Mouse (Mus musculus) heart, postnatal 10 days (tissue): ENCODE measurements at regions not wholly inside any gene's neighbourhood (a gene's known extent, or its start where the extent isn't known, plus 50 kb on each side); places are given as distances from the start of the nearest gene placed in this dataset.

Experiments
- DNase-seq, 2 experiments: peaks; one replicate each; pipeline ENCODE4 v3.0.0; 2021
- intact Hi-C: fragments of 180-260 bp; cut with DNase I; formaldehyde crosslinking; loops from one replicate; pipeline ENCODE4 v1.15.1; 2025

DNA sequence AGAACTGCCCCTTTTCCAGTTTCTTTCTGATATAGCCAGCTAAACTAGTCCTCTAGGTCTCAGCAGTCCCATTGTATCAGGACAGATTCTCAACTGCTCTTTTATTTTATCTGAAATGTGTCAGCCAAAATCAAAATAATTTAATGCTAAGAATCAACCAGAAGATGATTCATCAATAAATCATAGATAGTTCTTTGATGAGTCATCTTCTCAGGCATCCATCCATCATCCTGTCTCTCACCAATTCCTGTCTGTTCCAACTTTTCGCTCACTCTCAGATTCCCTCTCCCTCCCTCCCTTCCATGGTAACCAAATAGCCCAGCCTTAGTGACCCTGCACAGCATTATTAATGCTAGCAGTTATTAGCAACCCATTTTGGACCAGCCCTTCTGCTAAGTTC is 134.0 kb upstream of the Slc24a5 start:
- no peak for DNase-seq
- intact Hi-C loops: no loop called here

DNA sequence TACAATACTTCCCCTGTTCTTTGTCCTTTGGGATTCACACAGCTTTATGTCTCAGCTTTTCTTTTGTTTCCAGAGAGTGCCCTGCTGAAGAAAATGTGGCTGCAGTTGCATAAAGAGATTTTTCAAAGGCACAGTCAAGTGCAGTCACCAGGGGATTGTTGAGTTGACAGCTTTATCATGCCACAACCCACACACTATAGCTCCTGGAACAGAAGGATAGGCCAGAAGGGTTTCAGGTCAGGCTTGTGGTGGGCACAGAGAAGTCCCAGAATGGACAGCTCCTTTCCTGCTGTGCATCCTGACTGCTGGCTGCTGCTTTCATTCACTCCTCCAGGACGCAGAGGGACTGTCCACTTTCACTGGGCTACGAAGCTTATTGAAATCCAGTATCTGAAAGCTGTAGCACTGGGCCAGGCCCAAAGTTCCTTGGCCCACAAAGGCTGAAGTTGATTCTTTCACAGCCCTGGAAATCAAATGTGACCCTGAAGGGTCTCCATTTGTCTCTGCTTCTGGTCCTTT is 119.6 kb upstream of the Slc24a5 start:
- no peak for DNase-seq
- intact Hi-C loops: no loop called here

DNA sequence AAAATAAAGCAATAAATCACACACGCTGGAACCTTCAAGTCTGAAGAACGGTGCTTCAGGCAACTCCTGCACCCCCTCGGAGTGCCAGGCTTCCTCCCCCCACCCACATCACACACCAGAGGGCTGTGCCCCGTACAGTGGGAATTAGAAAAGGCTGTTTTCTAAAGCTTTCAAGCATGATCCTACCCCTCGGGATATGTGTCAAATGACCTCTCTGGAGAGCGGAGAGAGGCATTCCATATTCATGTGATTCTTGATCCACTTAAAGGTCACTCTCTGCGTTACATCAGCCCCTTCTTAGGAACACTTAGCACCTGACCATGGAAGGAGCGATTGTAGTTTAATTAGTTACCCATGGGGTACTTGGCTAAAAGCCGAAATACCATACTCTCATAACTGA is 119.1 kb upstream of the Slc24a5 start:
- peak in 1 of 2 experiments; percentile 1 for DNase-seq
- intact Hi-C loops: no loop called here

DNA sequence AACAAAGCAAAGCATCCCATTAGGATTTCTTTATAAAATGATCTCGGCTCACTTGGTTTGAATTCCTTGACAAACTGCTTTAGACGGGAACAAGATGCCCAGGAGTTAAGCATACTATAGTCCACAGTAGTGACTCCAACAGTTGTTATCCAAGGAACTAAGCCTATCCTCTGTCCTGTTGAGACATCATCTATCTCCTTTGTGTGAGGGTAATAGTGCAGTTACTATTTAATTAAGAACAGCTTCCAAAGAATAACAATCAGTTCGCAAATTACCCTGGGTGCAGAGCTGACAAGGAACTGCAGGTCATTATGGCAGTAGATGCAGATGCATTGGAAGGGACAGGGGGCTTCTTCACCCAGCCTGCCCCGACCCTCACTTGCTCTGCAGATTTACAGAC is 115.7 kb upstream of the Slc24a5 start:
- DNase-seq: no peak
- intact Hi-C loops: no loop called here

DNA sequence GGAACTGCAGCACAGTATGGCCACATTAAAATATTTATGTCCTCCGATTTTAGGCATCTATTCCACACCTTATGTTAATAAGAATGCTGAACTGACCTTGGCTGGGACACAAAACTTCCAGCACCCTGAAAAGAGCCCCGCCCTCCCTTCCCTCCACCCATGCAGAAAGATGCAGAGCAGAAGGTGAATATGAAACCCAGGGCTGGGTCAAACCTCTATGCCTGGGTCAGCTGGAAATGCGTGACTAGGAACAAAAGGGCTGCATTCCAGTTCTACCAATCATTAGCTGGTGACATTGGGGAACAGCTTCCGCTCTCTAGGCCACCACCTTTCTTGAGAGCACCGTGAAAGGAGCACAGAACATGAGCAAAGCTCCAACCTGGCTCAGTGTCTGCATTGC is 114.9 kb upstream of the Slc24a5 start:
- intact Hi-C loops: no loop called here
- no peak for DNase-seq

DNA sequence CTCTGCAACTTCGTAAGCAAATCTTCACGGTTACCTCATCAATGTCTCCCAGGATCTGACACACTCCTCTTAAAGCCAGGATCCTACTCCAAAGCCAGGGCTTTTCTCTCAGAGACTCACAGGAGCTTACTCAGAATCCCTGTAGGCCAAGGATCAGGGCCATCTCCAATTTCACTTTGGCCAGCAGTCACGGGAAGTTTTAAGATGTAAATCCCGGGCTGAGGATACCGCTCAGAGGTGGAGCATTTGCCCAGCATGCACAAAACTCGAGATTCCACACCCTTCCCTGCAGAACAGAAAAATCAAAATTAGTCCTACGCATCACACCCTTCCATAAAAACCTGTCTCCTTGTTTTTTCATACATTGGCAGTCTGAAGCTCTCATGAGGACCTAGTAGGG is 112.1 kb upstream of the Slc24a5 start:
- no peak for DNase-seq
- intact Hi-C loops: no loop called here

DNA sequence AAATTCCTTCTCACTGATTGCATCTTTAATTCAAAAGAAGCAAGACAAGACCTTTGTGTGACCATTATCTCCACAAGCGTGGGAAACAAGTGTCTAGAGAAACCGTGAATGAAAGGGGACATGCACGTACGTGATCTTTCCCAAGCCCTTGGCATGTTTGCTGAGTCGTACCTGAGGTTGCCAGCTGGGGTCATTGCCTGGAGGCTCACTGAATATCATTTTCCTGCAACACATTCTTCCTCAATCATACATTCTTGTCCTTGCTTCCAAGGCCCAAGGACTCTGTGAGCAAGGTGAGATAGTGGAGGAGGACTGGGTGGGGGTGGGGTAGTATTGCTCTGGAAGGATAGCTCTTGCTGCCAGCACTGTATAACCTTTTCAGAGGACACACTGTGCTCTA is 108.5 kb upstream of the Slc24a5 start:
- intact Hi-C loops: no loop called here
- DNase-seq: no peak

DNA sequence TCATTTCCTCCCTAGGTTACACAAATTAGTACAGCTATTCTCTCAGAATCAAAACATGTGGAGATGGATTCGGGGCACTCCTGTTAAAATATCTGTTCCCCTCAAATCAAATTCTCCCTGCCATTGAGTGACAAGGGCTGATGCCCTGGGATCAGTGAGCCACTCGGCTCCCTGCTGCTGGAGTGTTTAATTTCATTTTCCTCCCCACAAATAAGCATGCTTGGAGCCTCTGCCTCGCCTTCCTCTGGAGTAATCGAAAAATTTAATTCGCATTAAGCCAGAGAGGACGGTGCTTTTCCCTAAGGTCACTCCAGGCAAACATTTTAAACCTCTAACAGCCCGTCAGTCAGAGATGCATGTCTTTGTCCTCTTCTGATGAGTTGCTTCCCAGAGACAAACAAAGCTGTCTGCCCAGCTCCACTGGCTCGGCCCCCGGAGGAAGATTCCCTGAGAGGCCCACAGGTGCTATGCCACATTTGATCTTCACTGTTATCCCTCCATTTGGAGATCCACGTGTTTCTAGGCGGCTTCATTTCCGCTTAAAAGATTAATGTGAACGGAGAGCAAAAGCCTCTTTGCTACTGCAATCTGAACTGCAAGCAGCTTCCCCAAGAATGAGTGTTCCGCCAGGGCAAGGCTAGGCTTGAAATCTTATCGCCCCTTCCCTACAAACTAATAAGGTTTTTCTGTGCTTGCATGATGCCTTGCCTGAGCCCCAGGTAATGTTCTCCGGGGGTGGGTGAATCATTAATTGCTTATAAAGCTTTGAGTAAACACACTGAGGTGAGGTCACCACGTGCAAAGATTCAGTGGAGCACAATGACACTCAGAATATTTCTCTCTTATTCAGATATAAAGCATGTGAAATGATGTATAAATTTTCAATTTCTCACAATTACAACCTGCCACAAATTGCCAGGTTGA is 95.8 kb upstream of the Slc24a5 start:
- intact Hi-C loops: no loop called here
- DNase-seq: no peak

DNA sequence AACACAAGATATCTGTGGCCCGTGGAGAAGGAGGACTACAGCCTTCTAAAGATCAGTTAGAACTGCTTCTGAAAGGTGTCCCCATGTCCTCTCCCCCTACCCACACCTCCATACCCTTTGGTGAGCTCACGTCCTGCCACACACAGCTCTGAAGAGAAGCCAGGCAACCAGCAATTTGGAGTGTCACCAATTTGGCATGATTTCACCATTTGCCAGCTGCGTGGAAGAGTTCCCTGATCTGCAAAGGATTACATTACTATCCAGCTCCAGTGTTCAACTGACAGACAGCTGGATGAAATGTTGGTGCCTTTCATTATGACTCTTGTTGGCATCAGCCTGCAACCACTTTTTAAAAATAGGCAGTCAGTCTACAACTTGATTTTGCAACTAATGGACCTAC is 92.8 kb upstream of the Slc24a5 start:
- DNase-seq: no peak
- intact Hi-C loops: no loop called here

DNA sequence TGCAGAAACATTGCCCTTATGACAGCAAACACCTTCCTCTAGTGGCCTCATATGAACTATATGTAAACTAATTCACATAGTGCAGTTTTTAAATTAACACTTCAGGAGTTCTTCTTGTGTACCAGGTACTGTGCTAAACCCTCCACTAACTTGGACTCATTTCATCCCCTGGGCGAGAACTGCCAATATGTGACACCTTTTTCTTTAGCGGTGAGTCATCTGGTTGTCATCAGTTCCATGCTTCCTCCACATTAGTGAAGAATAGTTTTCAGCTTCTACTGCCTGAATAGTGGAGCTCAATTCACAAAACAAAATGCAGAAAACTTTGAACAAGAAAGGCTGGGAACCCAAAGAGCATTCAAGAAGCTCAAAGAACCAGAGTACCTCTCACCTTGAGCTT is 76.9 kb upstream of the Slc24a5 start:
- intact Hi-C loops: no loop called here
- no peak for DNase-seq

DNA sequence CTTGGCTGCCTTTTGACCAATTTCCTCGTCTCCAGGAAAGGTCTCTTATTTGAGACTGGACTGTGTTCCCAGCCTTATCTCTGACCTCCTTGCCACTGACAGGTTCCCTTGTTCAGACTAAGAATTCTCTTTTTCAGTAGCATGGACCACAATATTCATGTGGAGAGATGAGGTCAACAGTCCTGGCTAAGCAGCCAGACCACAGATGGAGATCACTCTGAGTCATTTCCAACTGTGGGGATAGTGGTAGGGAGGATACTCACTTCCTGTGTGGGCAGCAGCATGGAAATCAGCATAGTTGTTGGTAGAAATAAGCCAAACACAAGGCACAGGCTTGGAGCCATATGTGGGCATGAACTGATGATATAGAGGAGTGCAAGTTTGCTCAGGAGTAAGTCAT is 52.9 kb upstream of the Slc24a5 start:
- intact Hi-C loops: no loop called here

DNA sequence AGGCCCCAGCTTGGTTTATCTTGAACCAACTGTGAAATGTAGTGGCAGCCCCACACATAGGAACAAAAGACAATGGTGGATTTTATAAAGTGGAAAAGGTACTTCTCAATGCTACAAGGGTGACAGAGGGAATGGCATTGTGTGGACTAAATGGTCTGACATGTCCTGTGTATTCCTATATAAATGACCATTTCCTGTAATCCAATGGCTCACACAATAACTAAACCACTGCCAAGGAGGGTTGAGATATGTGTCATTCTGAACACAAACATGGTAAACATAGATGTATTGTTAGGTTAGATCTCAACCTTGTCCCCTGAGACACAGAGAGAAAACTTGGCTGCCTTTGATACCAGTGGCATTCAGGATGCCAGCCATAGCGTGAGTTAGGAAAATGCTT is 51.0 kb upstream of the Slc24a5 start:
- intact Hi-C loops: no loop called here
- no peak for DNase-seq

More for the DNA sequence above, 52.9 kb upstream of the Slc24a5 start:
- no peak for DNase-seq
